Mouse (Mus musculus) forebrain, embryonic 14.5 days (tissue): Measurements from ENCODE around the gene Olfr1287. TPM values are rescaled to one million over a fixed set of nuclear protein-coding genes. Genes with fewer than 3 reads are reported as not detected.

ENCODE experiments used
- ATAC-seq: fragments of 200-750 bp; cut with Nextera tagmentation; 2 replicates; pipeline ENCODE4 v1.8.0; 2017; ENCODE audit warnings: mild to moderate bottlenecking, moderate library complexity
- DNase-seq: peaks from one replicate; pipeline ENCODE4 v3.0.0-alpha.2; 2015; ENCODE audit warnings: low spot score
- H3K27ac ChIP-seq: fragments of 300-500 bp; sonication (generic); 2 replicates; pipeline ENCODE4 v1.5.1; 2014; ENCODE audit warnings: low read depth, mild to moderate bottlenecking, control low read depth, low read length, moderate library complexity
- H3K27me3 ChIP-seq: fragments of 300-500 bp; sonication (generic); replicated peaks from 2 replicates; pipeline ENCODE4 v1.6.1; 2014; ENCODE audit warnings: low read length, control low read depth, mixed read lengths; ENCODE audit not compliant: control insufficient read depth, insufficient read depth
- H3K36me3 ChIP-seq: fragments of 300-500 bp; sonication (generic); 2 replicates; pipeline ENCODE4 v1.6.1; 2014; ENCODE audit warnings: low read length, control low read depth; ENCODE audit not compliant: control insufficient read depth, insufficient read depth
- H3K4me1 ChIP-seq: fragments of 300-500 bp; sonication (generic); 2 replicates; pipeline ENCODE4 v1.6.1; 2014; ENCODE audit warnings: antibody characterized with exemption, low read length, control low read depth; ENCODE audit not compliant: control insufficient read depth, insufficient read depth
- H3K4me2 ChIP-seq: fragments of 300-500 bp; sonication (generic); 2 replicates; pipeline ENCODE4 v1.6.1; 2014; ENCODE audit warnings: mild to moderate bottlenecking, control low read depth, low read length
- H3K4me3 ChIP-seq: fragments of 300-500 bp; sonication (generic); 2 replicates; pipeline ENCODE4 v1.5.1; 2014; ENCODE audit warnings: low read depth, low read length, control low read depth
- H3K9ac ChIP-seq: fragments of 300-500 bp; sonication (generic); 2 replicates; pipeline ENCODE4 v1.6.1; 2014; ENCODE audit warnings: mild to moderate bottlenecking, low read length, control low read depth, moderate library complexity
- H3K9me3 ChIP-seq: fragments of 300-500 bp; sonication (generic); replicated peaks from 2 replicates; pipeline ENCODE4 v1.6.1; 2016; ENCODE audit warnings: low read length, control low read depth, mixed read lengths; ENCODE audit not compliant: control insufficient read depth
- WGBS: fragments of 180-500 bp; shearing (Covaris S2); extraction: QIAGEN DNeasy Blood & Tissue Kit; methylation state at CpG from one replicate; pipeline ENCODE4 v1.1.7; 2014; 5-methylcytosine and 5-hydroxymethylcytosine counted together
- polyA plus RNA-seq: library from polyadenylated mRNA; unstranded; fragments of >200 nt; fragmentation: Nextera tagmentation; extraction: Ambion mirVana; gene quantifications from 2 replicates; pipeline ENCODE4 v1.2.1, GENCODE M21; 2014

Olfr1287 gene
- polyA plus RNA-seq, result not detected in 2 replicates

DNA sequence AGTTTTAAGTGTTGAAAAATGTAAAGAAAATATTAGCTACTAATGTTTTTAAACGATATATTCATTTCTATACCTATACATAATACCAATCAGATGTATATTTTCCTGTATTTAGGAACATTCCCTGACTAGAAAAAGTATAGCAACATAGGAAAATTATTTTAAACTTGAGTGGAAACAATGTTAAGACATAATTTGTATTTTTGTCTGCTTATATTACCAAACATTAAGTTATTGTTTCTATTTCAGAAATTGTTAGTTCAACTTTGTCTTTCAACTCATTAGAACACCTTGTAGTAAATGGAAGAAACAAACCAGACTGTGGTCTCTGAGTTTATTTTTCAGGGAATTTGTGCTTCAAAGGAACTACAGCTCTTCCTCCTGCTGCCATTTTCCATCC lies at the start of gene Olfr1287:
Olfr1287 (plus strand) TSS at position 301 of the 400 bp plus-strand sequence.
- Histone ChIP-seq H3K4me3 (no peak within 1 kb of the TSS), H3K36me3 (no peaks in the 10 kb centered on the region), H3K4me1 (no peaks in the 10 kb centered on the region), H3K9me3 (no peaks in the 10 kb centered on the region), H3K27ac (no peak within 1 kb of the TSS), H3K9ac (no peak within 1 kb of the TSS), H3K27me3 (no peaks in the 10 kb centered on the region), H3K4me2 (no peak within 1 kb of the TSS)
- ATAC-seq (no peak), DNase-seq (no peak)
- 72% methylated on average over 1 of the region's 1 CpGs for WGBS

- H3K4me3 ChIP-seq, result no peak within 1 kb of the TSS
- no peaks in the 10 kb centered on the region for H3K4me1 ChIP-seq
- H3K27me3 ChIP-seq, result no peaks in the 10 kb centered on the region
- no peak within 1 kb of the TSS for H3K9ac ChIP-seq
- DNase-seq, result no peak
- no peaks in the 10 kb centered on the region for H3K36me3 ChIP-seq
- no peak within 1 kb of the TSS for H3K27ac ChIP-seq
- 68% methylated on average over 1 of the region's 1 CpGs for WGBS
- no peak for ATAC-seq
- H3K9me3 ChIP-seq, result no peaks in the 10 kb centered on the region
- no peak within 1 kb of the TSS for H3K4me2 ChIP-seq
These were observed 26.0 kb upstream of the Olfr1287 start, which contains the start of gene Olfr1286 for GRCm38 (mm10) chr2:111422931-111423330. Olfr1286 (minus strand) TSS chr2:111423115.

GRCm38 (mm10) chr2:111473801-111474200 lies 24.9 kb downstream of the Olfr1287 start, which contains the start of gene Olfr1288:
Olfr1288 (plus strand) TSS chr2:111474101.
- H3K27ac ChIP-seq, result no peak within 1 kb of the TSS
- no peak within 1 kb of the TSS for H3K9ac ChIP-seq
- no peak within 1 kb of the TSS for H3K4me3 ChIP-seq
- no peaks in the 10 kb centered on the region for H3K27me3 ChIP-seq
- no peak within 1 kb of the TSS for H3K4me2 ChIP-seq
- ATAC-seq (no peak), DNase-seq (no peak)
- no peaks in the 10 kb centered on the region for H3K4me1 ChIP-seq
- 96% methylated on average over 1 of the region's 1 CpGs for WGBS
- no peaks in the 10 kb centered on the region for H3K36me3 ChIP-seq
- H3K9me3 ChIP-seq, result no peaks in the 10 kb centered on the region

DNA sequence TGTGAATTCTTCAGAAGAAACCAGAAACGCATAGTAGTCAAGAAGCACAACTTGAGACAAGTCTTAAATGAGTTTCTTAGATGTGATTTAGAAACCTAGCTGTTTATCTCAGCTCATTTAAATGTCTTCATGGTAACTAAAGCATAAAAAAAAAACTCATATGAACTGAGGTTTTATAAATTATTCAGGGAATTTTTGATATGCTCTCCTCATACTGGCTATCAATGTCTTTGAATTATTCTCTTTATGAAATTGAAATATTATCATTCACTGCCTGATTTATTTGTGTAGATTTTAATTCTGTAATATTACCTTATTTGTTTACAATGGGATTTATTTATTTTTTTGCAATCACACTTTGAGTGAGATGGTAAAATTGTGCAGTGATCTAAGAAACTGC lies 31.6 kb downstream of the Olfr1287 start, which contains the start of gene Olfr1289:
Olfr1289 (plus strand) TSS at position 301 of the 400 bp plus-strand sequence.
- H3K4me3 ChIP-seq, result no peak within 1 kb of the TSS
- DNase-seq (no peak), ATAC-seq (no peak)
- no peaks in the 10 kb centered on the region for H3K27me3 ChIP-seq
- WGBS, result 77% methylated on average over 1 of the region's 1 CpGs
- no peak within 1 kb of the TSS for H3K27ac ChIP-seq
- H3K4me2 ChIP-seq, result no peak within 1 kb of the TSS
- no peak within 1 kb of the TSS for H3K9ac ChIP-seq
- H3K9me3 ChIP-seq, result no peaks in the 10 kb centered on the region
- no peaks in the 10 kb centered on the region for H3K4me1 ChIP-seq
- H3K36me3 ChIP-seq, result no peaks in the 10 kb centered on the region

DNA sequence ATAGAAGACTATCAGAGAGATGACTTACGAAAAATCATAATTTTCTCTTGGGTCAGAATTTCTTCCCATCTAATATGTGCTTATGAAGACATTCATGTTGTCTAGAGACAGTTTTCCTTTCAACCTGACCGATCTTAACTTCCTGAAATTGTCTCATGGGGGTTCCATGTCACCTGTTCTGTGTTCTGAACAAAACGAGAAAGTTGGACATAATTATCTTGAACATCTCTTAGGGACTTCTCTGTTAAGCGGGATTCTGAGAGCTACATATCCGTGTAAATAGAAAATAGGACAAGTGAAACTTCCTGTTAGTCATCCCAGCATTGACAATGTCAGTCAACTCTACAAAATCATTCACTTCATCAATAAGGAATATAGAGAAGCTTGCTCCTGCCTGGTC lies 44.8 kb downstream of the Olfr1287 start, which contains the start of gene Olfr1290:
Olfr1290 (minus strand) TSS at position 101 of the 400 bp plus-strand sequence.
- ATAC-seq (no peak), DNase-seq (no peak)
- H3K9me3 ChIP-seq, result no peaks in the 10 kb centered on the region
- H3K4me3 ChIP-seq, result no peak within 1 kb of the TSS
- H3K36me3 ChIP-seq, result no peaks in the 10 kb centered on the region
- WGBS, result 82% methylated on average over 5 of the region's 5 CpGs
- no peak within 1 kb of the TSS for H3K27ac ChIP-seq
- H3K9ac ChIP-seq, result no peak within 1 kb of the TSS
- no peaks in the 10 kb centered on the region for H3K4me1 ChIP-seq
- no peak within 1 kb of the TSS for H3K4me2 ChIP-seq
- H3K27me3 ChIP-seq, result no peaks in the 10 kb centered on the region

DNA sequence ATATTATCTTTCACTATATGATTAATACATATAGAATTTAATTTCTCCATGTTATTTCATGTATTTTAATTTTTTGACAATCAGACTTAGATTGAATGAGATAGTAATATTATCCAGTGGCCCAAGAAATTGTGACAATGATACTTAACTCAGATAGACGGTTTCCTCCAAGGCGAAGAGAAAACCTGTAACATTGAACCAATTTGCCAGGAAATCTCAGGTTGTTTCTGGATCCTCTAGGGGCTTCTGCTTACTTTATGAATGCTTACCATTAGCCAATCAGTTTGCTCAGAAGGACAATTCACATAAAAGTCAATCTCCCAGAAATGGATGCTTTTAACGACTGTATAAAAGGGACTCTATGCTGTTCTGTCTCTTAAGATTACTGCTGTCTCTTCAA lies 47.9 kb downstream of the Olfr1287 start, which contains the start of gene Olfr1291-ps1:
Olfr1291-ps1 (plus strand) TSS at position 301 of the 400 bp plus-strand sequence.
- no peak within 1 kb of the TSS for H3K4me3 ChIP-seq
- DNase-seq (no peak), ATAC-seq (no peak)
- H3K4me1 ChIP-seq, result no peaks in the 10 kb centered on the region
- no peaks in the 10 kb centered on the region for H3K36me3 ChIP-seq
- no peaks in the 10 kb centered on the region for H3K27me3 ChIP-seq
- H3K9ac ChIP-seq, result no peak within 1 kb of the TSS
- no peaks in the 10 kb centered on the region for H3K9me3 ChIP-seq
- H3K4me2 ChIP-seq, result no peak within 1 kb of the TSS
- no peak within 1 kb of the TSS for H3K27ac ChIP-seq
- WGBS, result 88% methylated on average over 3 of the region's 3 CpGs

Other genes with a start within 250 kb of the Olfr1287 start
- not detected in 2 replicates for gene 4930430A15Rik, start 219.5 kb upstream of the Olfr1287 start, polyA plus RNA-seq
- gene Olfr1275, start 213.9 kb upstream of the Olfr1287 start, polyA plus RNA-seq, result not detected in 2 replicates
- not detected in 2 replicates for gene Olfr1276, start 194.6 kb upstream of the Olfr1287 start, polyA plus RNA-seq
- gene Olfr1277, start 175.0 kb upstream of the Olfr1287 start, polyA plus RNA-seq, result not detected in 2 replicates
- not detected in 2 replicates for gene Olfr1278, start 159.0 kb upstream of the Olfr1287 start, polyA plus RNA-seq
- gene Olfr1279, start 148.5 kb upstream of the Olfr1287 start, polyA plus RNA-seq, result not detected in 2 replicates
- not detected in 2 replicates for gene Olfr1280, start 135.1 kb upstream of the Olfr1287 start, polyA plus RNA-seq
- gene Olfr1281, start 122.6 kb upstream of the Olfr1287 start, polyA plus RNA-seq, result not detected in 2 replicates
- not detected in 2 replicates for gene Olfr1282, start 113.1 kb upstream of the Olfr1287 start, polyA plus RNA-seq
- gene Olfr1283, start 82.4 kb upstream of the Olfr1287 start, polyA plus RNA-seq, result not detected in 2 replicates
- not detected in 2 replicates for gene Olfr1284, start 73.6 kb upstream of the Olfr1287 start, polyA plus RNA-seq
- gene Olfr1286, start 26.0 kb upstream of the Olfr1287 start, polyA plus RNA-seq, result not detected in 2 replicates
- gene Olfr1288, start 25.0 kb downstream of the Olfr1287 start, polyA plus RNA-seq, result not detected in 2 replicates
- not detected in 2 replicates for gene Olfr1289, start 31.7 kb downstream of the Olfr1287 start, polyA plus RNA-seq
- gene Olfr1290, start 44.7 kb downstream of the Olfr1287 start, polyA plus RNA-seq, result not detected in 2 replicates
- gene Olfr1291-ps1, start 48.0 kb downstream of the Olfr1287 start, polyA plus RNA-seq, result not detected in 2 replicates
- gene Olfr1293-ps, start 76.1 kb downstream of the Olfr1287 start, polyA plus RNA-seq, result not detected in 2 replicates
- not detected in 2 replicates for gene Olfr1294, start 91.1 kb downstream of the Olfr1287 start, polyA plus RNA-seq
- not detected in 2 replicates for gene Olfr1295, start 120.5 kb downstream of the Olfr1287 start, polyA plus RNA-seq
- gene Olfr1297, start 177.4 kb downstream of the Olfr1287 start, polyA plus RNA-seq, result not detected in 2 replicates
- not detected in 2 replicates for gene Olfr1298, start 200.1 kb downstream of the Olfr1287 start, polyA plus RNA-seq
- gene Olfr1299, start 212.3 kb downstream of the Olfr1287 start, polyA plus RNA-seq, result not detected in 2 replicates